Mouse (Mus musculus) neural tube, embryonic 14.5 days (tissue): Measurements from ENCODE around the gene Fut7. TPM values are rescaled to one million over a fixed set of nuclear protein-coding genes. Genes with fewer than 3 reads are reported as not detected.

Experiments
- ATAC-seq: fragments of 200-750 bp; cut with Nextera tagmentation; 2 replicates; pipeline ENCODE4 v1.8.0; 2017; ENCODE audit warnings: low read depth, mild to moderate bottlenecking, moderate TSS enrichment, moderate library complexity
- H3K27ac ChIP-seq: fragments of 300-500 bp; sonication (generic); 2 replicates; pipeline ENCODE4 v1.5.1; 2014; ENCODE audit warnings: low read depth, mild to moderate bottlenecking, control low read depth, low read length, moderate library complexity, mixed read lengths
- H3K27me3 ChIP-seq: fragments of 300-500 bp; sonication (generic); 2 replicates; pipeline ENCODE4 v1.6.1; 2014; ENCODE audit warnings: low read length; ENCODE audit not compliant: control insufficient read depth, insufficient read depth
- H3K36me3 ChIP-seq: fragments of 300-500 bp; sonication (generic); 2 replicates; pipeline ENCODE4 v1.6.1; 2014; ENCODE audit warnings: low read length, mixed read lengths; ENCODE audit not compliant: control insufficient read depth, insufficient read depth
- H3K4me1 ChIP-seq: fragments of 300-500 bp; sonication (generic); 2 replicates; pipeline ENCODE4 v1.6.1; 2014; ENCODE audit warnings: low read length; ENCODE audit not compliant: control insufficient read depth, insufficient read depth
- H3K4me2 ChIP-seq: fragments of 300-500 bp; sonication (generic); 2 replicates; pipeline ENCODE4 v1.6.1; 2014; ENCODE audit warnings: mild to moderate bottlenecking, low read depth, low read length, control low read depth
- H3K4me3 ChIP-seq: fragments of 300-500 bp; sonication (generic); 2 replicates; pipeline ENCODE4 v1.5.1; 2014; ENCODE audit warnings: low read depth, low read length, control low read depth, mixed read lengths
- H3K9ac ChIP-seq: fragments of 300-500 bp; sonication (generic); replicated peaks from 2 replicates; pipeline ENCODE4 v1.6.1; 2014; ENCODE audit warnings: low read depth, mild to moderate bottlenecking, control low read depth, low read length, mixed read lengths
- H3K9me3 ChIP-seq: fragments of 300-500 bp; sonication (generic); 2 replicates; pipeline ENCODE4 v1.6.1; 2016; ENCODE audit warnings: low read length; ENCODE audit not compliant: control insufficient read depth
- WGBS: fragments of 180-500 bp; shearing (Covaris S2); extraction: QIAGEN DNeasy Blood & Tissue Kit; methylation state at CpG from one replicate; pipeline ENCODE4 v1.1.7; 2014; 5-methylcytosine and 5-hydroxymethylcytosine counted together
- polyA plus RNA-seq: library from polyadenylated mRNA; unstranded; fragments of >200 nt; fragmentation: Nextera tagmentation; extraction: Ambion mirVana; gene quantifications from 2 replicates; pipeline ENCODE4 v1.2.1, GENCODE M21; 2014

Gene Fut7
- polyA plus RNA-seq: 0.17 and 0.23 TPM in 2 replicates

GRCm38 (mm10) chr2:25422587-25423410 lies at the start of gene Fut7:
Gene Fut7 (plus strand): TSS chr2:25423267.
- Histone ChIP-seq H3K27me3 (no peaks in the 10 kb centered on the region), H3K27ac (no peak within 1 kb of the TSS), H3K9me3 (no peaks in the 10 kb centered on the region), H3K4me3 (no peak within 1 kb of the TSS), H3K4me1 (no peaks in the 10 kb centered on the region), H3K4me2 (no peak within 1 kb of the TSS), H3K36me3 (no peaks in the 10 kb centered on the region), H3K9ac (no peak within 1 kb of the TSS)
- WGBS: 69% methylated on average over 17 of the region's 17 CpGs
- no peak for ATAC-seq

DNA sequence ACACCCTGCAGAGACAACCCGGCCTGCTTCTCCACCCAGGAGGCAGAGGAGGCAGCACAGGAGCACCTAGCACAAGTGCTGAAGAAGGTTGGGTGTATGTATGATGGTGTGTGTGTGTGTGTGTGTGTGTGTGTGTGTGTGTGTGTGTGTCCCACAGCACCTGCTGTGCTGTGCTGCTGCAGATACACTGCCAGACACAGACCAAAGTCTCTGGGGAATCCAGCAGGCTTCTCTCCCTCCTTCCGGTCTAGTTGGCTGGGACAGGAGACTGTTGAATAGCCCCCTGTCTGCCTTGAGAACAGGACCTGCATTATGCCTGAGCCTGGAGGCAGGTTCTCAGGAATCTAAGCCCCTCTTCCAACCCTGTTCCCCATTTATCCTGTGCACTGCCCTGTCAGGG lies 49.6 kb upstream of the Fut7 start:
- H3K4me3 ChIP-seq: no peak overlapping the region
- 14% methylated on average over 2 of the region's 2 CpGs for WGBS
- H3K4me2 ChIP-seq: peak overlapping the region; percentile 96
- H3K9me3 ChIP-seq: no peaks in the 10 kb centered on the region
- H3K36me3 ChIP-seq: no peaks in the 10 kb centered on the region
- H3K9ac ChIP-seq: no peak overlapping the region
- H3K27me3 ChIP-seq: no peaks in the 10 kb centered on the region
- no peak overlapping the region for H3K27ac ChIP-seq
- peaks cover 8% of the 10 kb centered on the region; the same call in 1 of the 2 replicates for H3K4me1 ChIP-seq
- ATAC-seq: no peak

GRCm38 (mm10) chr2:25376589-25376988 lies 46.5 kb upstream of the Fut7 start:
- H3K36me3 ChIP-seq: no peaks in the 10 kb centered on the region
- H3K4me1 ChIP-seq: peaks cover 8% of the 10 kb centered on the region; the same call in 1 of the 2 replicates
- no peak overlapping the region for H3K9ac ChIP-seq
- H3K4me2 ChIP-seq: no peak overlapping the region
- H3K9me3 ChIP-seq: no peaks in the 10 kb centered on the region
- no peak for ATAC-seq
- no peak overlapping the region for H3K27ac ChIP-seq
- H3K4me3 ChIP-seq: no peak overlapping the region
- H3K27me3 ChIP-seq: no peaks in the 10 kb centered on the region
- 75% methylated on average over 4 of the region's 4 CpGs for WGBS

GRCm38 (mm10) chr2:25384492-25384891 lies 38.6 kb upstream of the Fut7 start:
- Histone ChIP-seq H3K4me2 (no peak overlapping the region), H3K27me3 (no peaks in the 10 kb centered on the region), H3K4me3 (no peak overlapping the region), H3K9me3 (no peaks in the 10 kb centered on the region), H3K9ac (no peak overlapping the region), H3K27ac (no peak overlapping the region), H3K4me1 (no peaks in the 10 kb centered on the region), H3K36me3 (no peaks in the 10 kb centered on the region)
- WGBS: 82% methylated on average over 5 of the region's 5 CpGs
- ATAC-seq: no peak

DNA sequence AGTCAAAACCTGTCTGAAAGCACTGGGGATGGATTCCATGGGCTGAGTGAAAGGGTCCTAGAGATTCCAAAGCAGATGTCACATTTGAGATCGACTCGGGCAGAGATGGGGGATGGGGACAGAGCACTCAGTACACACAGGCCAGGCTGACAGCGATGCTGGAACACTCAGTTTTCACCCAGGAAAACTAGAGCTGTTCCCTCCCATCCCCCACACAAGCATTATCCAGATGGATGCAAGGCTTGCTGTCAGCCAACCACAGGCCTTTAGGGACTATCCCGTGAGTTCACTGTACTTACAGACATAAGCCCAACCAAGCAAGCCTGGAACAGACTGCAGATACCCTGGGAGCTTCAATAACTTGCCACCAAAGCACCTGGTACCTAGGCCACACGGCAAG lies 31.8 kb upstream of the Fut7 start:
- H3K4me1 ChIP-seq: peaks cover 6% of the 10 kb centered on the region; the same call in 1 of the 2 replicates
- no peak overlapping the region for H3K9ac ChIP-seq
- H3K27ac ChIP-seq: no peak overlapping the region
- no peak for ATAC-seq
- peaks cover 14% of the 10 kb centered on the region for H3K27me3 ChIP-seq
- H3K36me3 ChIP-seq: no peaks in the 10 kb centered on the region
- no peaks in the 10 kb centered on the region for H3K9me3 ChIP-seq
- 68% methylated on average over 5 of the region's 5 CpGs for WGBS
- H3K4me3 ChIP-seq: no peak overlapping the region
- no peak overlapping the region for H3K4me2 ChIP-seq

DNA sequence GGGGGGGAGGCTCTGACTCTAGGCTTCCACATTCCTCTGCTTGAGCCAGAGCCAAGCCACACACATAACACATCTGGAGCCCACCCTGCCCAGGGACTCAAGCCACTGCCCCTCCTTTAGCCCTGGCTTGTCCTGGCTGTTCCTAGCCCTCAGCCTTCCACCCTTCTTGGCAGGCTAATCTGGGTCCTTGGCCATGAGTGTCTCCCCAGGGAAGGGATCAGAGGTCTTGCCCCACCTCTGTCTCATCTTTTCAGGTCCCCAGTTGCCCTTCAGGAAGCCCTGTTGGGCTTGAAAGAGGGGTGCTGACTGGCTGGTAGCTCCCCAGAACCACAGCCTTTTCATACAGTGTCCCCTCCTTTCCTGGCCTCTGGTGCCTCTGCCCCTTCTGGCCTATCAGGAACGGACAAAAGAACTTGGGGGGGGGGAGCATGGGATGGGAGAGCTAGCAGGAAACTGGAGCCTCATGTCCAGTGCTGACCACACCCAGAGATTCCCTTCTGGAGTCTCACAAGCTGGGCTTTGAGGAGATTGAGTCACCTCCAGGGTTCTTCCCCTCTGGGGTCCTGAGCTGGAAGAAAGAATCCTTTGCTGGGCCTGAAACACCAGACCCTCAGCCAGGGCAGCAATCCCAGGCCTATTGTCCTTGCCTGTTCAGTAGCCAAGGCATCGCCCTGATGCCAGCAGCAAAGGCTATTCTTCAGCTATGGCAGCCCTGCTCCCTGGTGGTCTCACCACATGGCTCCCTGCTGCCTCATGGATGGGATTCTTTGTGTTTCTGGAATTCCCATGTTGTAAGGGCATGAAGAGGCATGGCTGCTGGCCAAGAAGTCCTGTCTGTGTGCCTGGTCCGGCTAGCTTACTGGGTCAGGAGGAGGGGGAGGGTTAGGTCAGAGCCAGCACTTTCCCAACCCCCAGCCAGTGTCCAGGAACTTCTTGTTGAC lies 28.5 kb upstream of the Fut7 start:
- Histone ChIP-seq H3K27me3 (peaks cover 39% of the 10 kb centered on the region), H3K9me3 (no peaks in the 10 kb centered on the region), H3K9ac (no peak overlapping the region), H3K4me1 (peaks cover 6% of the 10 kb centered on the region; the same call in 1 of the 2 replicates), H3K27ac (no peak overlapping the region), H3K4me2 (no peak overlapping the region), H3K36me3 (no peaks in the 10 kb centered on the region), H3K4me3 (no peak overlapping the region)
- ATAC-seq: 0 out of 2 replicates have a peak, but pooled peaks have one; percentile 31
- WGBS: 32% methylated on average over 3 of the region's 3 CpGs

- Histone ChIP-seq H3K36me3 (no peaks in the 10 kb centered on the region), H3K4me3 (peak within 1 kb of the TSS; percentile 26), H3K27me3 (peaks cover 44% of the 10 kb centered on the region), H3K4me1 (peaks cover 11% of the 10 kb centered on the region; the same call in 1 of the 2 replicates), H3K27ac (no peak within 1 kb of the TSS), H3K4me2 (peak within 1 kb of the TSS; percentile 47), H3K9ac (no peak within 1 kb of the TSS), H3K9me3 (no peaks in the 10 kb centered on the region)
- 2% methylated on average over 57 of the region's 57 CpGs for WGBS
- ATAC-seq: no peak
These were observed 27.1 kb upstream of the Fut7 start, which contains the start of gene Entpd2 for GRCm38 (mm10) chr2:25395721-25396596. Gene Entpd2 (plus strand): TSS chr2:25395874.

DNA sequence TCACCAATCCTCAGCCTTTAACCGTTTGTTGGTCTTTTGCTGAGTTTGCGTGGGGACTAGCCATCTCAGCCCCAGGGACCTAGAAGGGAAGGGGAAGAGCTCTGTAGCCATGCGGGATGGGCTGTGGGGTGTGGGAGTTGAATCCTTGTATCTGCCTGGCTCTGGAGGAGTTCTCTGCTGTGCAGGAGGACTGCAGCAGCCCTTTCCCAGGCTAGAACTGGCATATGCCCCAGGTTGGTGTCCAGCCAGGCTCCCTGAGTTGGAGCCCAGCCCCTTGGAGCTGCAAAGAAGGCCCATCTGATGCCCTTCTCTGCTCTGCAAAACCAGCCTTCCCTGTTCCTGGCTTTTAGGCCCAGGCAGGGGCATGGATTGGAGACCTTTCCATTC lies 26.5 kb upstream of the Fut7 start:
- H3K36me3 ChIP-seq: no peaks in the 10 kb centered on the region
- peaks cover 11% of the 10 kb centered on the region; the same call in 1 of the 2 replicates for H3K4me1 ChIP-seq
- no peaks in the 10 kb centered on the region for H3K9me3 ChIP-seq
- peaks cover 44% of the 10 kb centered on the region for H3K27me3 ChIP-seq
- H3K9ac ChIP-seq: no peak overlapping the region
- peak overlapping the region; percentile 47; the same call in 1 of the 2 replicates for H3K4me2 ChIP-seq
- peak overlapping the region; percentile 26; the same call in 1 of the 2 replicates for H3K4me3 ChIP-seq
- ATAC-seq: no peak
- no peak overlapping the region for H3K27ac ChIP-seq
- WGBS: 37% methylated on average over 3 of the region's 3 CpGs
